Mouse (Mus musculus) macrophage (primary cell): ENCODE data around the gene Ltbp1. TPM values are rescaled to one million over a fixed set of nuclear protein-coding genes. Genes with fewer than 3 reads are reported as not detected.

Experiments used
- H3K27ac ChIP-seq: fragments of 350-480 bp; formaldehyde crosslinking; 2 replicates; pipeline ENCODE4 v1.9.0; 2021
- H3K36me3 ChIP-seq: fragments of 350-480 bp; formaldehyde crosslinking; 2 replicates; pipeline ENCODE4 v1.9.0; 2021; ENCODE audit errors: inconsistent target
- H3K4me3 ChIP-seq: fragments of 350-480 bp; formaldehyde crosslinking; 2 replicates; pipeline ENCODE4 v1.9.0; 2021; ENCODE audit errors: inconsistent target
- H3K79me2 ChIP-seq: fragments of 350-480 bp; formaldehyde crosslinking; 2 replicates; pipeline ENCODE4 v1.9.0; 2021; ENCODE audit errors: inconsistent target
- WGBS: methylation state at CpG from one replicate; pipeline ENCODE4 v1.1.7; 2026; ENCODE audit warnings: inconsistent platforms; ENCODE audit not compliant: missing documents; 5-methylcytosine and 5-hydroxymethylcytosine counted together
- polyA plus RNA-seq: library from polyadenylated mRNA; stranded (reverse); fragments of 250-400 nt; gene quantifications from 3 replicates; pipeline ENCODE4 v1.2.4, GENCODE M21; 2018; ENCODE audit warnings: inconsistent platforms

Ltbp1 gene
- polyA plus RNA-seq, 1 experiment from 2014 or later: 0.23 TPM

DNA sequence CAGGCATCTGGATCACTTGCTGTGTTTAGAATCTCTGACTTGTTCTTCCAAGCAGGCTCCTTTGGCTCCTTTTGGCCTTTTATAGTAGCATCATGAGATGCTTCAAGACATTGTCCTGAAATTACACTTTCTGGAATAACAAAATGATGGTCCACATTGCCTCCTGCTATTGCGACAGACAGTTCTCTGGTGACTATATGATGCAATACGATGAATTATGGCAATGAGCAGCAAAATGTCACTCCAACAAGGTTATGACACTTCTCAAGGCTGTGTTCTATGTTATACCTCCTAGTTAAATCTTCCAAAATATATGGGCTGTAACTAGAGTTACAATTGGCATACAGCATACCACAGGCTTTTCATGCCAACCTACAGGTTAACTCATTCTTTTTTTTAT lies 211.0 kb downstream of the Ltbp1 start:
- WGBS: 54% methylated on average over 2 of the region's 2 CpGs
- no peaks in the 10 kb centered on the region for H3K79me2 ChIP-seq
- no peak overlapping the region for H3K27ac ChIP-seq
- no peak overlapping the region for H3K4me3 ChIP-seq
- H3K36me3 ChIP-seq: no peaks in the 10 kb centered on the region

DNA sequence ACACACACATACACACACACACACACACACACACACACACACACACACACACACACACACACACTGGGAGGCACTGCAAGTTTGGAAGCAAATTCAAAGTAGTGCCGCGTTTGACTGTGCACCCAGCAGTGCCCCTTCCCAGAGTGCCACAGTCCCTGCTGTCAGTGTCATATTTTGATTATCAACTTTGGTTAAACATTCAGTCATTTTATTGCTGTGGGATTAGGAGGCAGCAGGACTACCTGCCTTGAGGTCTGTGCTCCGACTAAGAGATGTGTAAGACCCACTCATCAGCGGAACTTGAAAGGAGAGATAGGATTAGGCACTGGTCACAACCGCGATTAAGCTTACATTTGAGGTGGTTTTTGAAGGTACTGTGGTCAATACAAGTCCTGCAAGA lies 213.3 kb downstream of the Ltbp1 start:
- no peak overlapping the region for H3K27ac ChIP-seq
- 95% methylated on average over 6 of the region's 6 CpGs for WGBS
- no peaks in the 10 kb centered on the region for H3K79me2 ChIP-seq
- H3K4me3 ChIP-seq: no peak overlapping the region
- no peaks in the 10 kb centered on the region for H3K36me3 ChIP-seq

DNA sequence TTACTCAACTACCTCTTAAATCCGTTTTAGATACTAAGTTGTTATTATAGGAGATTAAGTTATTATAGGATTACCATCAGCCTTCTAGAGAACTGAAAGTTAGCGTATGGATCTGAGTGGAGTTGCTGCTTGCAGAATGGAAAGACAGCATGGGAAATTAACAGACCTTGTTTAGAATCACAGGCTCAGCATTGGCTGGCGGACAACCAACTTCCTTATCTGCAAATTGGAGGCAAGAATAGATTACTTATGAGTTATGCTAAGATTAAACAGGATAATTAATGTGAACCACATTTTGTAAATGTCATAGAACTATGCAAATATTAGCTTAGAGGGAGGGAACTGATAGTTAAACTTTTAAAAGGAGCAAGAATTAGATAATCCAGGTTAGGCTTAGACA lies 223.0 kb downstream of the Ltbp1 start:
- WGBS: 100% methylated on average over 3 of the region's 3 CpGs
- H3K27ac ChIP-seq: no peak overlapping the region
- H3K79me2 ChIP-seq: no peaks in the 10 kb centered on the region
- H3K4me3 ChIP-seq: no peak overlapping the region
- no peaks in the 10 kb centered on the region for H3K36me3 ChIP-seq

DNA sequence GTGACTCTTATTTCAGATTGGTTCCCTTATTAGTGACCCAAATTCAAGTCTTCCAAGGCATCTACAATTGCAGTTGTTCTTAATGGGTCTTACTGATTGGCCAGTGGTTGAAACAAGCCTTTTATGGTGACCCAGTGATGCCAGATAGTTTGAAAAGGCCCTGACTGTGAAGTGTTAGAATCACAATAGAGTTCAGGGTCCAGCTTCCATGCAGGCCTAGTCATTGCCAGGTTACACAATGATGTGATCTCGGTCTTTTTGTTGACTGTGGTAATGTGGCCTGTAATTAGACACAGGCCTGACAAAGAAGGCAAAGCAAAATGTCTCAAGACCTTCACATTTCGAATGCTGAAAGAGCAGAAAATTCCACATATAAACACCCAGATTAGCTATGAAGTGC lies 227.8 kb downstream of the Ltbp1 start:
- 74% methylated on average over 2 of the region's 2 CpGs for WGBS
- H3K27ac ChIP-seq: no peak overlapping the region
- no peak overlapping the region for H3K4me3 ChIP-seq
- no peaks in the 10 kb centered on the region for H3K36me3 ChIP-seq
- H3K79me2 ChIP-seq: no peaks in the 10 kb centered on the region

DNA sequence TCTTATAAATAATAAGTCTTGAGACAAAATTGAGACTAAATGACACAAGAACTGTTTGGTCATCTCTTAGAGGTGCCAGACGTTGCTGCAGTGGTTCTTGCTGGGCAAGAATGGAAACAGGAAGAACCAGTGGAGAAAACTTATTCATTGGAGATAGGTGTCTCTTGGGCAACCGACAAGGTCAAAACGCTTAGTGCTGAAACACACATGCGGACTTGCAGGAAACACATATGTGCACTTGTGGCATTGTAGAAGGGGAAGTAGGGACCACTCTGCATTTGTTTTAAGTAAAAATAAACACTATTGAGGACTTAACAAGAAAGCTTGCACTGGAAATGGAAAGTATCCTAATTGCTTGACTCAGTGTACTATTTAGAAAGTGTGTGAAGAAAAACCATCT lies 228.6 kb downstream of the Ltbp1 start:
- no peak overlapping the region for H3K4me3 ChIP-seq
- no peaks in the 10 kb centered on the region for H3K36me3 ChIP-seq
- H3K79me2 ChIP-seq: no peaks in the 10 kb centered on the region
- 15% methylated on average over 4 of the region's 4 CpGs for WGBS
- H3K27ac ChIP-seq: no peak overlapping the region

DNA sequence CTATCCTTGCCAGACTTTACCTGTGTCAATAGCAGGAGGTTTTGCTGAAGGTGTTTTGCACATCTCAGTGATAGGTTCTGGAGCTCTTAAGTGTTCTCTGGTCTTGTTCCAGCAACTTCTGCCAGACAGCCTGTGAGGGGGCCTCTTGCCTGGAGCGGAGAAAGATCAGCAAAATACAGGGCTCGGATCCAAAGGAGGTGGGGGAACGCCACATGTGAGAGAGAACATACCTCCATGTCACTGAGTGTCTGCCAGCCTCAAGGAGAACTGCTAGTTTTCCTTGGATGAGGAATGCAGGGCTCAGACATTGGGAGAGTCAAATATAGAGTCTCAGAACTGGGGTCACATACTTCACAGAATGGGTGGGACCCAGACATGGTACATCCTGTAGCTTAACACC lies 230.4 kb downstream of the Ltbp1 start:
- Histone ChIP-seq H3K27ac (no peak overlapping the region), H3K36me3 (no peaks in the 10 kb centered on the region), H3K4me3 (no peak overlapping the region), H3K79me2 (no peaks in the 10 kb centered on the region)
- 89% methylated on average over 3 of the region's 3 CpGs for WGBS

DNA sequence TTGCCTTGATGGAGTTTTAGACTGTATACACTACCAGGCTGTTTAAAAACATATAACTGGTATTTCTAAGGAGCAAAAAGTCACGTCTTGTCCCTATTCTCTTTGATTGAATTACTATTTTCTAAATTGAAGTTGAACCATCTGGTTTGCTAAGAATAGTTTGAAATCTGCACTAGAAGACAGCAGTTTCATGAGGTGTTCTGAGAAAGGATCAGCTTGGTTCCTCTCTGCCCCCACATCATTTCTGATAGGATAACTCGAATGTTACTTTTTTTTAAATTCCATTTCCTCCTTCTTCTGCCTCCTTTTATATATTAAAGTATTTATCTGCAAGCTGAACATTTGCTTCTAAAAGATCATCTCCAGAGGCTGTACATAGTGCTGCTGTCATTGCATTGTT lies 231.2 kb downstream of the Ltbp1 start:
- Histone ChIP-seq H3K79me2 (no peaks in the 10 kb centered on the region), H3K27ac (no peak overlapping the region), H3K4me3 (no peak overlapping the region), H3K36me3 (no peaks in the 10 kb centered on the region)
- WGBS: 71% methylated on average over 2 of the region's 2 CpGs

DNA sequence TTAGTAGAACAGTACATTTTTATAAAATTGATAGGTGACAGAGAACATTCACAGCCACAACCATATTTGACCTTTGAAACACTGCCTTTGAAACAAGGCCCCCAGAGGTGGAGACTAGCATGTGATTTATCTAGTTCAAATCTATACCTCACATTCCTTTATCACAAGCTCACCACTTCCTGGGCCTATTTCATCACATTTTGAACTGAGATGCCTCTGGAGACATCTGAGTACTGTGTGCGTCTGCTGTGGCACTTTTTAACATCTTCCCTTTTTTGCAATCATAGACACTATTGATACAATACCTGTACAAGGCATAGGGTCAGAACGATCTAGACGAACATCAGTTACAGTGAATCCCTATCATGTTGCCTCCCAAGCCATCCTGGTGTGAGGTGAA lies 232.1 kb downstream of the Ltbp1 start:
- WGBS: 64% methylated on average over 3 of the region's 3 CpGs
- Histone ChIP-seq H3K36me3 (no peaks in the 10 kb centered on the region), H3K4me3 (no peak overlapping the region), H3K79me2 (no peaks in the 10 kb centered on the region), H3K27ac (no peak overlapping the region)

DNA sequence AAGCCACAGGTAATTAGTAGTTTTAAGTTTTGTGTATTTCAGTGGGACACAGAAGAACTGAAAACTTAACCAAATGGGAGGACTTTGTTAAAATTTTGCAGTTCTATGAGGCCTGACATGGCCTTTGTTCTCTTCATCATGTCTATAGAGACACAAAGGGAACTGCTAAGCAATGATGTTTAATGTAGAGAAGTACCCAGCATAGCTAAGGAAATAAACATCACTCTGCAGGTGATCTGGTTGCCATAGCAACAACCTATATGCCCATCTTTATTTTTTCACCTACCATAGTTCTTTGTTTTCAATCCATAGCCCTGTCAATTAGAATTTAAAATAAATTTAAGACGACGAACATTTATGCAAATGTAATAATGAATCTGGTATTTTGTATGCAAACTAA lies 233.3 kb downstream of the Ltbp1 start:
- 95% methylated on average over 2 of the region's 2 CpGs for WGBS
- no peaks in the 10 kb centered on the region for H3K36me3 ChIP-seq

DNA sequence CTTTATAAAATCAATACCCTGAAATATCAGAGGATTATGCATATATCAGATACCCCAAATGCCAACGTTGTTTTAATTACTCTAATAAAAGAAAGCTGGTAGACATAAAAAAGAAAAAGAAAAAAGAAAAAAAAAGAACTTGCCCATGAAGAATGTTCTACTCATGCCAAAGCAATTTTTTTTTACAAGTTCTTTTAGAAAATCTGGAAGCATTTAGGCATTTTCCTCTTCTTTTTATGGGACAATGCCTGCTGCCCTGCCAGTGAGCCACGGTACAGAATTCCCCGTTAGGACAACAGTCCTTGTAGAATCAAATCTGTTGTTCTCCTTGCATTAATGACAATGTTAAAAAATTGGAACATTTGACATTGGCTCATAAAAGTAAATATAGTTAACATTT lies 234.2 kb downstream of the Ltbp1 start:
- H3K27ac ChIP-seq: no peak overlapping the region
- no peak overlapping the region for H3K4me3 ChIP-seq
- H3K79me2 ChIP-seq: no peaks in the 10 kb centered on the region
- 91% methylated on average over 3 of the region's 3 CpGs for WGBS
- no peaks in the 10 kb centered on the region for H3K36me3 ChIP-seq

More for the DNA sequence above, 233.3 kb downstream of the Ltbp1 start:
- Histone ChIP-seq H3K79me2 (no peaks in the 10 kb centered on the region), H3K4me3 (no peak overlapping the region), H3K27ac (no peak overlapping the region)

DNA sequence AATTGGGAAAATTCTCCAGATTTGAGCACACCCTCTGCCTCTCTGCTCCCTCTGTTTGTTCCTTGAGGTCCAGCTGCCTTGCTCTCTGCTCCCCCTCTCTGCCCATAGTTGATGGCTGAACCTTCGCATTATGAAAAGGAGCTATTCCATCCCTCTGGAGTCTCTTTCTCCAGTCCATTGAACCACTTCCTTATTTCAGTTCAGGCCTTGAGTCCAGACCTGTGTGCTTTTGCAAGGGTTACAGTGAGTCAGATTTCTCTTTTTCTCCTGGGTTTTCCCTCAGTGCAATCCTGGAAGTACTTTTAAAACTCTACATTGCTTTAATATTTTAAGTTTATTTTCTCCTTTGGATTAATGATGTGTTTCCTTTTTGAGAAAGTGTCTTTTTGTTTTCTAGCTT lies 236.7 kb downstream of the Ltbp1 start:
- H3K27ac ChIP-seq: no peak overlapping the region
- H3K79me2 ChIP-seq: no peaks in the 10 kb centered on the region
- H3K36me3 ChIP-seq: no peaks in the 10 kb centered on the region
- no peak overlapping the region for H3K4me3 ChIP-seq
- WGBS: 61% methylated on average over 1 of the region's 1 CpGs

DNA sequence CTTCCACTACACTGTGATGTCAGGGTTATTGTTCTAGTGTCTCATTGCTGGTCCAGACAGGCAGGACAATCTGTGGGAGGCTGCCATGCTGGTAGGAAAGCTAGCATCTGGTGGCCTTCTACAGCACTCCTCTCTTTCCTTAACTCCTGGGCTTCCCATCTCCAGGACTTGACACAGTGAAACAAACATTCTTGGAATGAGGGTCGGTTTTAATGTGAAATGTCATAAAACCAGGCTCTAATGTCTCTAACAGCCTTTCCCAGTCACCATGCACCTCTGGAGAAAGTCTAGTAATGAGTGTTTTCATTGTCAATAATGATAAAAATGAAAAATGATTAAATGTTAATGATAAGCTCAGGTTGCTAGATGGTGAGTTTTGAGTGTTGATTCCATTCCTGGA lies 237.9 kb downstream of the Ltbp1 start:
- H3K27ac ChIP-seq: no peak overlapping the region
- no peaks in the 10 kb centered on the region for H3K79me2 ChIP-seq
- 100% methylated on average over 1 of the region's 1 CpGs for WGBS
- no peak overlapping the region for H3K4me3 ChIP-seq
- no peaks in the 10 kb centered on the region for H3K36me3 ChIP-seq

DNA sequence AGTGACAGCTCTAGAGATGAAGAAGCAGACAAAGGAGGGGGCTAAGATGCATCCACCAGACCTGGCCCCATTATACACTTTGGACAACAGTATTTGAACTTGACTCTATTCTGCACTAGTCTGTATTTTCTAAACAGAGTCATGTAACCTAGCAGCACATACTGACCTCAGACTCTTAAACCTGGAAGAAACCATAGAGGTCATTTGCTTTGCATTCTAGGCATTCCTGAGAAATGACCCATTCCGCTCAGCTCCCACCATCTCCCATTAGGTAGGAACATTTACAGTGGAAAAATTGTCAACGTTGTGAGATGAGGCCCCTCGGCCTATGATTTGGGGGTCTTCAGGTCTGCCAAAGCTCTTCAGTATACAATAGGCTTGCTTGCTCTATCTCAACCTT lies 238.8 kb downstream of the Ltbp1 start:
- Histone ChIP-seq H3K79me2 (no peaks in the 10 kb centered on the region), H3K27ac (no peak overlapping the region), H3K4me3 (no peak overlapping the region), H3K36me3 (no peaks in the 10 kb centered on the region)
- 96% methylated on average over 3 of the region's 3 CpGs for WGBS

DNA sequence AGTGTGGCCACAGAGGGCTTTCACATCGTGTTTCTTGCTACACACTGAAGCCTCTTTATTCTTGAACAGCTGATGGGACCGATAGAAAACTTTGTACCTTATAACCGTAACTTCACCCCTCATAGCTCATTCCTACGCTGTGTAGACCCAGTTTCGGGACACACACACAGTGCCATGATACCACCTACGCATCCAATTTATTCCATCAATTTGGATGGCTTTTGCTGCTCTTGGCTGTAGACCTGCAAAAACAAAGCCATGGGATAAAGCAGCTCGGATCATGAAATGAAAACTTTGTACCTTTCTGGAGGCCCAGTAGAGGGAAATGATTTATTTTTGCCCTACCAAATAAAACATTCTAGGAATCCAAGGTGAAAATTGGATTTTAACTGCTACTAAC lies 239.7 kb downstream of the Ltbp1 start:
- 98% methylated on average over 7 of the region's 7 CpGs for WGBS
- Histone ChIP-seq H3K4me3 (no peak overlapping the region), H3K79me2 (no peaks in the 10 kb centered on the region), H3K36me3 (no peaks in the 10 kb centered on the region), H3K27ac (no peak overlapping the region)

DNA sequence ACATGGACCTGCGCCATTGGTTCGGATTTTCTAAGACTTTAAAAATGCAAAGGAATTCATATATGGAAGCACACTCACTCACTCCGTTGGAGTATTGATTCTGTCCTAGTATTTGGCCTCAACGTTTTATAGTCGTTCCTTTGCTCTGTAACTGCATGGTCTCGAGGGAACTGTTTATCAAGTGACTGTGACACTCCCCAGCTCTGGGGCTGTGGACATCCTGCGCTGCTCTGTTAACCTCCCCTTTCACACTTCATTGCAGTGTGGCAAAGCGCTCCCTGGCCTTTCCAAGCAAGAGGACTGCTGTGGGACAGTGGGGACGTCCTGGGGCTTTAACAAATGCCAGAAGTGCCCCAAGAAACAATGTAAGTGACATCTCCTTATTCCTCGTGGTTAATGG lies 243.3 kb downstream of the Ltbp1 start:
- Histone ChIP-seq H3K79me2 (no peaks in the 10 kb centered on the region), H3K36me3 (no peaks in the 10 kb centered on the region), H3K27ac (no peak overlapping the region), H3K4me3 (no peak overlapping the region)
- 80% methylated on average over 10 of the region's 10 CpGs for WGBS

DNA sequence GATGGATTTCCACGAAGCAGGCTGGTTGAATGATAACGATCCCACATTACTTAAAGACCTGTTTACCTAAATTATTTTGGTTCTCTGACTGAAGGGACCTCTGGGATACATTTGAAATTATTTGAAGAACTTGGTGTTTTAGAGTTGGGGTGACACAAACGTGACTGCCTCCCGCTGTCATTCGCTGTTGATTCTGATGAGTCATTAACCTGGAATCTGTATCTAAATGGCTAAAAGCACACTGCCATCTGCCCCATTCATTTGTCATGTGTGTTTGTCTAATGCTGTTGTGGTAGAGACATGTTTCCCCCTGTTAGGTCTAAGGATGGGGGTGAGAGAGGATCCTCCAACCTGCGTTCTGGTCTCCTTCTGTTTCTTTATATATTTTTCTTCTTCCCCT lies 245.2 kb downstream of the Ltbp1 start:
- Histone ChIP-seq H3K27ac (no peak overlapping the region), H3K36me3 (no peaks in the 10 kb centered on the region), H3K4me3 (no peak overlapping the region), H3K79me2 (no peaks in the 10 kb centered on the region)
- 83% methylated on average over 6 of the region's 6 CpGs for WGBS
